Mouse (Mus musculus): ENCODE results near the gene Zcrb1.

- TF ChIP-seq CTCF (IDR thresholded peaks at IDR 0.05; ENCODE audit: borderline replicate concordance, insufficient read depth, low read length) (no peak), POLR2A (IDR thresholded peaks at IDR 0.05; ENCODE audit: low read depth, low read length) (no peak)
These were observed 35.7 kb upstream of the Zcrb1 start for GRCm38 (mm10) chr15:93433811-93434210.

Measured in embryonic fibroblast, embryonic 13.5 days (primary cell).